ENCODE assay signal across 21 mouse cellular contexts in genomic region chr5:34220001-34220400, GRCm38 (mm10). TPM values are rescaled to one million over a fixed set of nuclear protein-coding genes. Genes with fewer than 3 reads are reported as not detected.
DNase-seq lines count a peak whose midpoint lies in the region; TF ChIP-seq lines count a peak whose summit lies in the region.
"Had no signal": no experiment of that assay in that cellular context is flagged by ENCODE, and none has a peak within 500 bp of the region (broad histone marks: within the 10 kb centered on the region; RNA-seq: fewer than 3 reads in every experiment).

No protein-coding gene starts in this region.

- no peak for TF ChIP-seq EP300 in MEL (IDR thresholded peaks at IDR 0.05; ENCODE audit: low read depth in 1 of 2, low read length in 2 of 2)

- H3K79me2 ChIP-seq in MEL (ENCODE audit: control insufficient read depth, insufficient read depth, low read length, poor library complexity) = no peaks in the 10 kb centered on the region

- no peak for TF ChIP-seq POLR2A in MEL (IDR thresholded peaks at IDR 0.05; ENCODE audit: control insufficient read depth in 1 of 2, insufficient read depth in 1 of 2, low read depth in 1 of 2, low read length in 2 of 2, poor library complexity in 1 of 2)
- TF ChIP-seq POLR2A in kidney, adult 2 months (IDR thresholded peaks at IDR 0.05; ENCODE audit: low read depth, low read length) = no peak

- no peak for TF ChIP-seq CTCF in MEL (IDR thresholded peaks at IDR 0.05 in 2 of 3, conservative IDR thresholded peaks at IDR 0.05 in 1 of 3; ENCODE audit: control insufficient read depth in 1 of 3, insufficient read depth in 1 of 3, low read depth in 2 of 3, low read length in 3 of 3, poor library complexity in 1 of 3, severe bottlenecking in 1 of 3)
- no peak for TF ChIP-seq CTCF in kidney, adult 2 months (conservative IDR thresholded peaks at IDR 0.05; ENCODE audit: insufficient read depth, insufficient read length, low read depth, low read length)

- H3K9ac ChIP-seq in MEL (ENCODE audit: control insufficient read depth, low read depth, low read length, poor library complexity, severe bottlenecking) = no peak overlapping the region
- H3K9ac ChIP-seq: embryonic facial prominence, embryonic 12.5 days; forebrain, embryonic 13.5 days; forebrain, embryonic 15.5 days; forebrain, postnatal 0 days had no signal

- no peak overlapping the region for H3K27ac ChIP-seq in MEL (ENCODE audit: control insufficient read depth, low read depth, low read length)
- no peak overlapping the region for H3K27ac ChIP-seq in kidney, adult 2 months (ENCODE audit: insufficient read depth, low read depth, low read length)
- H3K27ac ChIP-seq: embryonic facial prominence, embryonic 10.5 days; embryonic facial prominence, embryonic 12.5 days; forebrain, embryonic 13.5 days; forebrain, embryonic 15.5 days had no signal

- 81% methylated on average over 4 of the region's 4 CpGs for WGBS in kidney, adult 2 months

- H3K4me3 ChIP-seq in MEL (ENCODE audit: control insufficient read depth in 1 of 2, insufficient read depth in 1 of 2, low read depth in 2 of 2, low read length in 2 of 2) = no peak overlapping the region
- no peak overlapping the region for H3K4me3 ChIP-seq in kidney, adult 2 months (ENCODE audit: insufficient read depth, low read depth, low read length)
- H3K4me3 ChIP-seq: embryonic facial prominence, embryonic 10.5 days; embryonic facial prominence, embryonic 12.5 days; forebrain, embryonic 13.5 days; forebrain, embryonic 15.5 days had no signal

- peak; percentile 8 for DNase-seq in thymus, postnatal 4 days
- no peak for DNase-seq in thymus, postnatal 0 days (ENCODE audit: low spot score)
- DNase-seq in MEL (ENCODE audit: low read depth, low spot score) = no peak
- no peak for DNase-seq in kidney, postnatal 4 days
- no peak for DNase-seq in kidney, adult 2 months
- DNase-seq: adrenal gland, adult 8-10 months; adrenal gland, postnatal 14 days; adrenal gland, postnatal 36 days; B cell, adult 2 months; cerebellum, adult 11-12 months; cerebellum, adult 2 months; cerebellum, adult 9-10 months; cerebellum, postnatal 10 days; cerebellum, postnatal 25 days; forebrain, postnatal 0 days had no signal

- TF ChIP-seq RAD21 in MEL (IDR thresholded peaks at IDR 0.05; ENCODE audit: low read depth, low read length) = no peak

- H3K36me3 ChIP-seq in MEL (ENCODE audit: control insufficient read depth in 1 of 2, insufficient read depth in 2 of 2, low read length in 2 of 2) = no peaks in the 10 kb centered on the region
- H3K36me3 ChIP-seq in kidney, adult 2 months (ENCODE audit: control insufficient read depth, insufficient read depth, low read length) = no peaks in the 10 kb centered on the region
- H3K36me3 ChIP-seq: embryonic facial prominence, embryonic 10.5 days; embryonic facial prominence, embryonic 12.5 days; forebrain, embryonic 15.5 days; G1E had no signal

- peaks cover 25 to 41% of the 10 kb centered on the region in 2 experiments for H3K27me3 ChIP-seq in MEL (ENCODE audit: control insufficient read depth in 1 of 2, insufficient read depth in 2 of 2, low read length in 2 of 2)
- no peaks in the 10 kb centered on the region for H3K27me3 ChIP-seq in kidney, adult 2 months (replicated peaks; ENCODE audit: control insufficient read depth, insufficient read depth, low read length)
- H3K27me3 ChIP-seq: embryonic facial prominence, embryonic 12.5 days; forebrain, embryonic 13.5 days; forebrain, embryonic 15.5 days; Patski had no signal

- no peaks in the 10 kb centered on the region for H3K4me1 ChIP-seq in MEL (ENCODE audit: control insufficient read depth in 1 of 2, insufficient read depth in 2 of 2, low read length in 2 of 2)
- no peaks in the 10 kb centered on the region for H3K4me1 ChIP-seq in kidney, adult 2 months (ENCODE audit: control insufficient read depth, insufficient read depth, low read length)
- H3K4me1 ChIP-seq: embryonic facial prominence, embryonic 12.5 days; forebrain, embryonic 13.5 days; forebrain, embryonic 15.5 days had no signal

- H3K9me3 ChIP-seq in MEL (replicated peaks; ENCODE audit: insufficient read depth, low read length) = no peaks in the 10 kb centered on the region
- H3K9me3 ChIP-seq: embryonic facial prominence, embryonic 10.5 days; embryonic facial prominence, embryonic 12.5 days; forebrain, embryonic 13.5 days; forebrain, embryonic 15.5 days; G1E had no signal

TF ChIP-seq in MEL, 35 proteins besides CTCF, POLR2A, EP300 and RAD21:
- TF ChIP-seq ZNF384 (IDR thresholded peaks at IDR 0.05; ENCODE audit: low read depth, low read length) = 0 out of 2 replicates have a peak, but pooled peaks have one; percentile 20
- no peak for TF ChIP-seq POLR2AphosphoS5 (IDR thresholded peaks at IDR 0.05; ENCODE audit: borderline replicate concordance, low read depth, low read length)
TF ChIP-seq in MEL: peak in this region for 1.

RNA-seq across cellular contexts. Expression of gene Mxd4, which starts 32.5 kb away (rescaled TPM):
- polyA plus RNA-seq in thymus, postnatal 0 days (2015; fragmentation: Nextera tagmentation; extraction: Ambion mirVana) = 45.3 and 50.3 TPM in 2 replicates
- 5.9 and 9.7 TPM in 2 replicates for total RNA-seq in MEL (2012; rRNA removed)
- polyA plus RNA-seq in MEL (2012; ENCODE audit: insufficient read depth in 1 of 2, insufficient read length in 2 of 2, low read depth in 1 of 2, low replicate concordance in 2 of 2, missing spikeins in 1 of 2) = 10 to 100 TPM in 1 of 2 experiments, not detected in 1; 13.3 TPM
- 143 and 164 TPM in 2 replicates for polyA plus RNA-seq in kidney, adult 2 months (2012; rRNA removed)

RNA-seq across cellular contexts. Expression of gene Haus3, which starts 50.7 kb away (rescaled TPM):
- 67.1 and 68.3 TPM in 2 replicates for polyA plus RNA-seq in thymus, postnatal 0 days (2015; fragmentation: Nextera tagmentation; extraction: Ambion mirVana)
- total RNA-seq in MEL (2012; rRNA removed) = 54.0 and 58.1 TPM in 2 replicates
- polyA plus RNA-seq in MEL (2012; ENCODE audit: insufficient read depth in 1 of 2, insufficient read length in 2 of 2, low read depth in 1 of 2, low replicate concordance in 2 of 2, missing spikeins in 1 of 2) = 100 to 1,000 TPM in 1 of 2 experiments, 10 to 100 TPM in 1; 52.6 to 184 TPM
- polyA plus RNA-seq in kidney, adult 2 months (2012; rRNA removed) = 0.34 and 0.64 TPM in 2 replicates

RNA-seq across cellular contexts. Expression of gene Poln, which starts 50.8 kb away (rescaled TPM):
- 0.58 and 0.96 TPM in 2 replicates for polyA plus RNA-seq in thymus, postnatal 0 days (2015; fragmentation: Nextera tagmentation; extraction: Ambion mirVana)
- 0.50 and 0.88 TPM in 2 replicates for total RNA-seq in MEL (2012; rRNA removed)
- polyA plus RNA-seq in MEL (2012; ENCODE audit: insufficient read depth in 1 of 2, insufficient read length in 2 of 2, low read depth in 1 of 2, low replicate concordance in 2 of 2, missing spikeins in 1 of 2) = 1 to 10 TPM in 1 of 2 experiments, not detected in 1; 1.0 TPM
- 1.3 and 1.8 TPM in 2 replicates for polyA plus RNA-seq in kidney, adult 2 months (2012; rRNA removed)
- polyA plus RNA-seq: G1E had no signal

Comparison
In these comparisons a context has a peak if more than half of its experiments do, and no peak if none do; other contexts are left out.
1. RNA of gene Haus3, which starts 50.7 kb away (polyA plus RNA-seq): 52.6 to 184 TPM in MEL and 67.1 to 68.3 TPM in thymus, postnatal 0 days; 0.34 to 0.64 TPM in kidney, adult 2 months; every median in the first group is over 10 times any median in the second.